Mouse (Mus musculus): ENCODE results near the gene Gm4881.
A peak's percentile ranks its signal among the peaks of the same experiment; 100 is the strongest.

Gene Gm4881

GRCm38 (mm10) chr7:24944257-24944950 is at the start of gene Gm4881:
Gm4881 (minus strand) TSS chr7:24944494.
- no peak for DNase-seq (ENCODE audit: low spot score in 2 of 2)

GRCm38 (mm10) chr7:24993081-24993480 is 48.8 kb upstream of the Gm4881 start:
- no peak for DNase-seq (ENCODE audit: low spot score in 2 of 2)

GRCm38 (mm10) chr7:24990478-24990877 is 46.2 kb upstream of the Gm4881 start:
- DNase-seq (ENCODE audit: low spot score in 2 of 2): no peak

- DNase-seq (ENCODE audit: low spot score in 2 of 2): no peak
Measured at GRCm38 (mm10) chr7:24987941-24988340, 43.6 kb upstream of the Gm4881 start.

GRCm38 (mm10) chr7:24985799-24986198 is 41.5 kb upstream of the Gm4881 start:
- peak in 1 of 2 experiments; percentile 40 for DNase-seq (ENCODE audit: low spot score in 2 of 2)

GRCm38 (mm10) chr7:24984307-24984706 is 40.0 kb upstream of the Gm4881 start:
- peak in 1 of 2 experiments; percentile 36 for DNase-seq (ENCODE audit: low spot score in 2 of 2)

GRCm38 (mm10) chr7:24983396-24983795 is 39.1 kb upstream of the Gm4881 start:
- no peak for DNase-seq (ENCODE audit: low spot score in 2 of 2)

- DNase-seq (ENCODE audit: low spot score in 2 of 2): peak in 1 of 2 experiments; percentile 35
Measured at GRCm38 (mm10) chr7:24980439-24980838, 36.1 kb upstream of the Gm4881 start.

GRCm38 (mm10) chr7:24978781-24979180 is 34.5 kb upstream of the Gm4881 start:
- no peak for DNase-seq (ENCODE audit: low spot score in 2 of 2)

- no peak for DNase-seq (ENCODE audit: low spot score in 2 of 2)
Measured at GRCm38 (mm10) chr7:24974893-24975595, 30.8 kb upstream of the Gm4881 start.

- DNase-seq (ENCODE audit: low spot score in 2 of 2): no peak
Measured at GRCm38 (mm10) chr7:24973902-24974301, 29.6 kb upstream of the Gm4881 start.

GRCm38 (mm10) chr7:24973208-24973607 is 28.9 kb upstream of the Gm4881 start:
- no peak for DNase-seq (ENCODE audit: low spot score in 2 of 2)

- DNase-seq (ENCODE audit: low spot score in 2 of 2): peak; percentile 95 to 98
Measured at GRCm38 (mm10) chr7:24971972-24972893, 27.9 kb upstream of the Gm4881 start, which contains the start of gene Rabac1. Rabac1 (minus strand) TSS chr7:24972754.

- DNase-seq (ENCODE audit: low spot score in 2 of 2): peak in 1 of 2 experiments; percentile 65
Measured at GRCm38 (mm10) chr7:24971261-24971971, 27.1 kb upstream of the Gm4881 start.

GRCm38 (mm10) chr7:24970341-24970740 is 26.0 kb upstream of the Gm4881 start:
- no peak for DNase-seq (ENCODE audit: low spot score in 2 of 2)

- peak; percentile 67 to 77 for DNase-seq (ENCODE audit: low spot score in 2 of 2)
Measured at GRCm38 (mm10) chr7:24969805-24970204, 25.5 kb upstream of the Gm4881 start.

GRCm38 (mm10) chr7:24968463-24968862 is 24.2 kb upstream of the Gm4881 start:
- DNase-seq (ENCODE audit: low spot score in 2 of 2): no peak

GRCm38 (mm10) chr7:24967966-24968365 is 23.7 kb upstream of the Gm4881 start:
- DNase-seq (ENCODE audit: low spot score in 2 of 2): no peak

- DNase-seq (ENCODE audit: low spot score in 2 of 2): peak; percentile 80 to 89
Measured at GRCm38 (mm10) chr7:24964897-24965535, 20.7 kb upstream of the Gm4881 start.

- DNase-seq (ENCODE audit: low spot score in 2 of 2): no peak
Measured at GRCm38 (mm10) chr7:24964288-24964687, 20.0 kb upstream of the Gm4881 start.

GRCm38 (mm10) chr7:24955226-24955625 is 10.9 kb upstream of the Gm4881 start:
- no peak for DNase-seq (ENCODE audit: low spot score in 2 of 2)
